Mouse (Mus musculus) ES-Bruce4 (cell line): Measurements from ENCODE around the gene Ptpn1.

Experiments used
- CTCF ChIP-seq: IDR thresholded peaks from one replicate; pipeline ENCODE4 v1.8.1; 2011; ENCODE audit warnings: low read depth, low read length
- POLR2A ChIP-seq: IDR thresholded peaks from one replicate; pipeline ENCODE4 v1.8.1; 2011; ENCODE audit warnings: low read length; ENCODE audit not compliant: insufficient read depth

DNA sequence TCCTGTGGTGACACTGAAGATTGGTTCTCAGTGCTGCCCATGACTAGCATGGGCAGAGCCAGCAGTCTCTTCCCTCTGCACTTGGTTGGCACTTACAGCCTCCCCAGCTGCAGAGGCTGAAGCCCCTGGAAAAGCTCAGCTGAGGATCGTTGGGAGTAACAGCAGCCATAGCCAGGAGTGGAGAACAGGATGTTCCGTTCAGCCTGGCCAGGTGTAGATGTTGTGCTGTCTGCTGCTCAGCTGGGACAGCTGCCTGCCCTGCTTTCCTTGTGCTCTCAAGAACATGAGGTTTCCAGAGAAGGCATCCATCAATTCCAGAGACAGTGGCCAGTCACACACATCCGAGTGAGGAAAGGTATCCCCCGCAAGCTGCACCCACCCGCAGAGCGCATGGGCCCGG is 36.6 kb downstream of the Ptpn1 start:
- TF ChIP-seq CTCF (no peak), POLR2A (no peak)
